Mouse (Mus musculus) CH12.LX (cell line): ENCODE results near the gene Stard10.

Experiments used
- CTCF ChIP-seq, 2 experiments: IDR thresholded peaks in 1 of 2; conservative IDR thresholded peaks in 1 of 2; 2 replicates each; pipeline ENCODE4 v1.5.1; 2011 to 2012; ENCODE audit warnings: low read depth in 2 of 2, low read length in 2 of 2, improper control_type of control experiment in 1 of 2, inconsistent platforms in 1 of 2, mild to moderate bottlenecking in 1 of 2, moderate library complexity in 1 of 2
- EP300 ChIP-seq: IDR thresholded peaks from 2 replicates; pipeline ENCODE4 v1.6.1; 2011; ENCODE audit warnings: low read length, improper control_type of control experiment
- HCFC1 ChIP-seq: IDR thresholded peaks from 2 replicates; pipeline ENCODE4 v1.6.1; 2012; ENCODE audit warnings: low read depth, mild to moderate bottlenecking, inconsistent platforms, low read length, improper control_type of control experiment
- JUND ChIP-seq: conservative IDR thresholded peaks from 2 replicates; pipeline ENCODE4 v1.6.1; 2011; ENCODE audit warnings: low read depth, low read length, improper control_type of control experiment
- MAZ ChIP-seq: IDR thresholded peaks from 2 replicates; pipeline ENCODE4 v1.6.1; 2012; ENCODE audit warnings: low read depth, mild to moderate bottlenecking, inconsistent platforms, low read length, improper control_type of control experiment, moderate library complexity
- MEF2A ChIP-seq: IDR thresholded peaks from 2 replicates; pipeline ENCODE4 v1.6.1; 2014; ENCODE audit warnings: low read depth, mild to moderate bottlenecking, inconsistent platforms, low read length, improper control_type of control experiment, borderline replicate concordance
- MYC ChIP-seq: IDR thresholded peaks from 2 replicates; pipeline ENCODE4 v1.6.1; 2011; ENCODE audit warnings: low read depth, mild to moderate bottlenecking, improper control_type of control experiment, low read length
- NRF1 ChIP-seq: IDR thresholded peaks from 2 replicates; pipeline ENCODE4 v1.6.1; 2014; ENCODE audit warnings: low read depth, mild to moderate bottlenecking, inconsistent platforms, low read length, improper control_type of control experiment, moderate library complexity
- POLR2A ChIP-seq: IDR thresholded peaks from 2 replicates; pipeline ENCODE4 v1.6.1; 2011; ENCODE audit warnings: low read depth, mild to moderate bottlenecking, improper control_type of control experiment, low read length
- POLR2AphosphoS2 ChIP-seq: IDR thresholded peaks from 2 replicates; pipeline ENCODE4 v1.6.1; 2011; ENCODE audit warnings: low read depth, low read length, improper control_type of control experiment
- RCOR1 ChIP-seq: conservative IDR thresholded peaks from 2 replicates; pipeline ENCODE4 v1.6.1; 2012; ENCODE audit warnings: low read depth, mild to moderate bottlenecking, inconsistent platforms, low read length, improper control_type of control experiment
- SMC3 ChIP-seq: IDR thresholded peaks from 2 replicates; pipeline ENCODE4 v1.6.1; 2011; ENCODE audit warnings: low read depth, low read length, improper control_type of control experiment

DNA sequence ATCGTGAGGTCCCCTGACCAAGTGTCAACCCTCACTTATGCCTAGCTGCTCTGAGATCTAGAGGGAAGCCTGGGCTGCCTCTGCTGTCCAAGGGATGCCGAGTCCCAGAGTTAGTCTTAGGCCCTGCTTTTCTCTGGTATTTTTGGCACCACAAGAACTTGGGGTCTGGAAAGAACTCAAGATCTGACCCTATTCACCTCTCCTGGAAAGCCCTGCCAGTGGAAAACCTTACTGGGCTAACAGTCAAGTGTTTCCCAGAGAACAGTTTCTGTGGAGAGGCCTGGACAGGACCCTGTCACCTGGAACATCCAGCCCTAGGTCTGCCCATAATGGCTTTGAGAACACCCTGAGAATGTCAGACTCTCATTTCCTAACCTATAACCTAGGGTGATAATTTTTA lies 30.1 kb downstream of the Stard10 start:
- TF ChIP-seq HCFC1 (no peak), CTCF (conservative IDR thresholded peaks at IDR 0.05 in 1 of 2, IDR thresholded peaks at IDR 0.05 in 1 of 2; ENCODE audit: low read depth in 2 of 2, low read length in 2 of 2) (no peak), MEF2A (no peak), MYC (no peak), EP300 (no peak), JUND (no peak), POLR2AphosphoS2 (no peak), RCOR1 (no peak), POLR2A (no peak), SMC3 (no peak), MAZ (no peak), NRF1 (no peak)
